Mouse (Mus musculus) forebrain, embryonic 14.5 days (tissue): ENCODE results near the gene Ccl26. TPM values are rescaled to one million over a fixed set of nuclear protein-coding genes. Genes with fewer than 3 reads are reported as not detected.
"Not testable (repeated sequence)": the region's sequence is repeated elsewhere in the genome, so short reads cannot be mapped to it uniquely, and the experiment has no call there.

Experiments
- ATAC-seq: fragments of 200-750 bp; cut with Nextera tagmentation; 2 replicates; pipeline ENCODE4 v1.8.0; 2017; ENCODE audit warnings: mild to moderate bottlenecking, moderate library complexity
- DNase-seq: peaks from one replicate; pipeline ENCODE4 v3.0.0-alpha.2; 2015; ENCODE audit warnings: low spot score
- H3K27ac ChIP-seq: fragments of 300-500 bp; sonication (generic); 2 replicates; pipeline ENCODE4 v1.5.1; 2014; ENCODE audit warnings: low read depth, mild to moderate bottlenecking, control low read depth, low read length, moderate library complexity
- H3K27me3 ChIP-seq: fragments of 300-500 bp; sonication (generic); replicated peaks from 2 replicates; pipeline ENCODE4 v1.6.1; 2014; ENCODE audit warnings: low read length, control low read depth, mixed read lengths; ENCODE audit not compliant: control insufficient read depth, insufficient read depth
- H3K36me3 ChIP-seq: fragments of 300-500 bp; sonication (generic); 2 replicates; pipeline ENCODE4 v1.6.1; 2014; ENCODE audit warnings: low read length, control low read depth; ENCODE audit not compliant: control insufficient read depth, insufficient read depth
- H3K4me1 ChIP-seq: fragments of 300-500 bp; sonication (generic); 2 replicates; pipeline ENCODE4 v1.6.1; 2014; ENCODE audit warnings: antibody characterized with exemption, low read length, control low read depth; ENCODE audit not compliant: control insufficient read depth, insufficient read depth
- H3K4me2 ChIP-seq: fragments of 300-500 bp; sonication (generic); 2 replicates; pipeline ENCODE4 v1.6.1; 2014; ENCODE audit warnings: mild to moderate bottlenecking, control low read depth, low read length
- H3K4me3 ChIP-seq: fragments of 300-500 bp; sonication (generic); 2 replicates; pipeline ENCODE4 v1.5.1; 2014; ENCODE audit warnings: low read depth, low read length, control low read depth
- H3K9ac ChIP-seq: fragments of 300-500 bp; sonication (generic); 2 replicates; pipeline ENCODE4 v1.6.1; 2014; ENCODE audit warnings: mild to moderate bottlenecking, low read length, control low read depth, moderate library complexity
- H3K9me3 ChIP-seq: fragments of 300-500 bp; sonication (generic); replicated peaks from 2 replicates; pipeline ENCODE4 v1.6.1; 2016; ENCODE audit warnings: low read length, control low read depth, mixed read lengths; ENCODE audit not compliant: control insufficient read depth
- WGBS: fragments of 180-500 bp; shearing (Covaris S2); extraction: QIAGEN DNeasy Blood & Tissue Kit; methylation state at CpG from one replicate; pipeline ENCODE4 v1.1.7; 2014; 5-methylcytosine and 5-hydroxymethylcytosine counted together
- polyA plus RNA-seq: library from polyadenylated mRNA; unstranded; fragments of >200 nt; fragmentation: Nextera tagmentation; extraction: Ambion mirVana; gene quantifications from 2 replicates; pipeline ENCODE4 v1.2.1, GENCODE M21; 2014

Gene Ccl26
- not detected in 2 replicates for polyA plus RNA-seq

GRCm38 (mm10) chr5:135563469-135563868, at the start of gene Ccl26:
Gene Ccl26, minus strand, starts transcription at chr5:135563569.
- WGBS, result 87% methylated on average over 3 of the region's 3 CpGs
- no peak within 1 kb of the TSS for H3K27ac ChIP-seq
- DNase-seq, result no peak
- no peaks in the 10 kb centered on the region for H3K4me1 ChIP-seq
- no peaks in the 10 kb centered on the region for H3K36me3 ChIP-seq
- ATAC-seq, result no peak
- H3K4me2 ChIP-seq, result no peak within 1 kb of the TSS
- H3K4me3 ChIP-seq, result no peak within 1 kb of the TSS
- no peaks in the 10 kb centered on the region for H3K9me3 ChIP-seq
- H3K27me3 ChIP-seq, result no peaks in the 10 kb centered on the region
- H3K9ac ChIP-seq, result no peak within 1 kb of the TSS

GRCm38 (mm10) chr5:135609794-135610193, 46.4 kb upstream of the Ccl26 start:
- Histone ChIP-seq H3K9ac (no peak overlapping the region), H3K4me2 (no peak overlapping the region), H3K9me3 (no peaks in the 10 kb centered on the region; the same call in 1 of the 2 replicates), H3K27me3 (no peaks in the 10 kb centered on the region), H3K36me3 (no peaks in the 10 kb centered on the region), H3K27ac (no peak overlapping the region), H3K4me3 (no peak overlapping the region), H3K4me1 (no peaks in the 10 kb centered on the region)
- 84% methylated on average over 4 of the region's 4 CpGs for WGBS
- DNase-seq (no peak), ATAC-seq (no peak)

GRCm38 (mm10) chr5:135607581-135607980, 44.2 kb upstream of the Ccl26 start:
- WGBS, result 61% methylated on average over 1 of the region's 1 CpGs
- no peaks in the 10 kb centered on the region for H3K4me1 ChIP-seq
- H3K4me3 ChIP-seq, result no peak overlapping the region
- H3K4me2 ChIP-seq, result no peak overlapping the region
- no peaks in the 10 kb centered on the region for H3K27me3 ChIP-seq
- ATAC-seq (no peak), DNase-seq (no peak)
- H3K27ac ChIP-seq, result no peak overlapping the region
- peaks cover 5% of the 10 kb centered on the region; the same call in 1 of the 2 replicates for H3K9me3 ChIP-seq
- no peak overlapping the region for H3K9ac ChIP-seq
- H3K36me3 ChIP-seq, result no peaks in the 10 kb centered on the region

GRCm38 (mm10) chr5:135606717-135607116, 43.3 kb upstream of the Ccl26 start:
- ATAC-seq, H3K27me3 ChIP-seq, H3K4me2 ChIP-seq, H3K9ac ChIP-seq, DNase-seq, H3K27ac ChIP-seq, H3K9me3 ChIP-seq, H3K4me1 ChIP-seq, H3K36me3 ChIP-seq, H3K4me3 ChIP-seq: not testable (repeated sequence)
- no CpG with 5 or more reads among the region's 1 CpGs for WGBS

GRCm38 (mm10) chr5:135604643-135605042, 41.3 kb upstream of the Ccl26 start:
- not testable (repeated sequence) for H3K27ac ChIP-seq, ATAC-seq, H3K36me3 ChIP-seq, H3K4me3 ChIP-seq, H3K4me1 ChIP-seq, H3K27me3 ChIP-seq, H3K9me3 ChIP-seq, H3K9ac ChIP-seq, H3K4me2 ChIP-seq, DNase-seq
- no CpG with 5 or more reads among the region's 1 CpGs for WGBS

GRCm38 (mm10) chr5:135589996-135590784, 26.8 kb upstream of the Ccl26 start:
- H3K9ac ChIP-seq, result no peak overlapping the region
- H3K36me3 ChIP-seq, result no peaks in the 10 kb centered on the region
- DNase-seq, result no peak
- H3K27me3 ChIP-seq, result no peaks in the 10 kb centered on the region
- 0 out of 2 replicates have a peak, but pooled peaks cover 3% of the 10 kb centered on the region for H3K9me3 ChIP-seq
- no peak overlapping the region for H3K27ac ChIP-seq
- no peak overlapping the region for H3K4me3 ChIP-seq
- 76% methylated on average over 10 of the region's 12 CpGs for WGBS
- no peak overlapping the region for H3K4me2 ChIP-seq
- ATAC-seq, result no peak
- H3K4me1 ChIP-seq, result no peaks in the 10 kb centered on the region

GRCm38 (mm10) chr5:135587764-135588163, 24.4 kb upstream of the Ccl26 start:
- H3K36me3 ChIP-seq, result no peaks in the 10 kb centered on the region
- no peak overlapping the region for H3K27ac ChIP-seq
- DNase-seq, result no peak
- no peak overlapping the region for H3K4me3 ChIP-seq
- ATAC-seq, result no peak
- H3K9me3 ChIP-seq, result 0 out of 2 replicates have a peak, but pooled peaks cover 3% of the 10 kb centered on the region
- H3K27me3 ChIP-seq, result no peaks in the 10 kb centered on the region
- H3K4me1 ChIP-seq, result no peaks in the 10 kb centered on the region
- no peak overlapping the region for H3K4me2 ChIP-seq
- H3K9ac ChIP-seq, result no peak overlapping the region
- WGBS, result 91% methylated on average over 4 of the region's 4 CpGs

- no peak overlapping the region for H3K9ac ChIP-seq
- H3K9me3 ChIP-seq, result no peaks in the 10 kb centered on the region
- no peak overlapping the region for H3K4me3 ChIP-seq
- no peak for ATAC-seq
- 93% methylated on average over 8 of the region's 8 CpGs for WGBS
- no peak overlapping the region for H3K27ac ChIP-seq
- H3K4me1 ChIP-seq, result no peaks in the 10 kb centered on the region
- no peaks in the 10 kb centered on the region for H3K36me3 ChIP-seq
- no peak for DNase-seq
- H3K27me3 ChIP-seq, result no peaks in the 10 kb centered on the region
- no peak overlapping the region for H3K4me2 ChIP-seq
These were observed 22.3 kb upstream of the Ccl26 start for GRCm38 (mm10) chr5:135585691-135586090.

GRCm38 (mm10) chr5:135582330-135582729, 19.0 kb upstream of the Ccl26 start:
- Histone ChIP-seq H3K4me1 (no peaks in the 10 kb centered on the region), H3K4me3 (no peak overlapping the region), H3K9ac (no peak overlapping the region), H3K27me3 (no peaks in the 10 kb centered on the region), H3K9me3 (no peaks in the 10 kb centered on the region), H3K27ac (no peak overlapping the region), H3K36me3 (no peaks in the 10 kb centered on the region), H3K4me2 (no peak overlapping the region)
- 86% methylated on average over 4 of the region's 4 CpGs for WGBS
- DNase-seq (no peak), ATAC-seq (no peak)
